Mouse (Mus musculus) gastrocnemius, adult 8-10 months (tissue): ENCODE measurements around the gene Wnt9b. TPM values are rescaled to one million over a fixed set of nuclear protein-coding genes. Genes with fewer than 3 reads are reported as not detected.

Experiments
- DNase-seq, 2 experiments: peaks; one replicate each; pipeline ENCODE4 v3.0.0; 2022; ENCODE audit warnings: low spot score in 2 of 2
- total RNA-seq, 4 experiments: library from RNA; stranded (reverse); gene quantifications; 2 replicates each; pipeline ENCODE4 v1.2.4; 2022

The Wnt9b gene
- total RNA-seq, 4 experiments from 2014 or later, result 0.19 TPM; not detected in 3

- DNase-seq, result no peak
Observed at GRCm38 (mm10) chr11:103732306-103732705, 17.3 kb downstream of the Wnt9b start.

- no peak for DNase-seq
Observed at GRCm38 (mm10) chr11:103731594-103731993, 18.0 kb downstream of the Wnt9b start.

DNA sequence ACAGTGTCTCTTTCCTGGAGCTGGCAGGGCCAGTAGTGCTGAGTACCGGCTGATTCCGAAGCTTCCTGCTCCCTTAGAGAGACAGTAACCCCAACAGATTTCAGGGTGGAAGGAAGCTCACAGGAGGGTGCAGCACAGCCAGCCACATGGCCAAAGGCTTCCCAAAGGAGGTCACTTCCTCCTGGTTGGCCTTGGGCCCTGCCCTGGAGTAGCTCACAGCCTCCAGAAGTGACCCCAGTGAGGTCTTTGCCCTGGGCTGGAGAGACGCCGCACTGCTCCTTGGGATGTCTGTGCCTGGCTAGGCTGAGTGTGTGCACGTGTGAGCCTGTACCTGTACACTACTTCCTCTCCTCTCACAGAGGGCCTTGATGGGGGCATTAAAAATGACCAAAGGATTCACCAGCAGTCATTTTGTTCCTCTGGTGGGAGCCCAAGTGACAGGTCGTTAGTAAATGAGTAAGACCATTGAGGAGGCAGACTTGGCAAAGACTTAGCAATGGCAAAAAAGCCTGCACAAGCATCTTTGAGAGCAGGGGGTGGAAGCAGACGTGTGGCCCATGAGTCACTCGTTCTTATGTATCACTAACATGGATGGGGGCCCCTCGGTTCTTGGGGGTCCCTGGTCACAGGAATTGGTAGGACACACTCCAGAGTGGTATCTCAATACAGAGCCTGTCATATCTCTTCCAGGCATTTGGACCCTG is 20.2 kb downstream of the Wnt9b start:
- DNase-seq, result no peak

DNA sequence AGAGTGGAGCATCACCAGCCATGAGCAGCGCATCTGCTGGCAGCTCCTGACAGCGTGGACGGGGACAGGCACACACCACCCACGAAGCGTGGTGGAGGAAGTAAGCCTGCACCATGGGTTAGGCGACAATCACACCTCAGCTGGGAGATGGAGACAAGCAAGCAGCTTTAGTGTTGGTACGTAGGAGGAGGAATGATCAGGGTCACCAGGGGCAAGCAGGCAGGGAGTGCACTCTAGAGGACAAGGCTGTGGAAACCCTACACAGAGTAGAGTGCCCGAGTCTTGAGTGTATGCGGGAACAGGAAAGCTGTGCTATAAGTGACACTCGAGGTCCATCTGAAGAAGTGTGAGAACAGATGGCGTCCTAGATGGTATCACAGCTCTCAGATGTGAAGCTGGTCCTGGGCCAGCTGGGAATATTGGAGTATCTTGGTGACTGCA is 25.3 kb downstream of the Wnt9b start:
- DNase-seq, result no peak

DNA sequence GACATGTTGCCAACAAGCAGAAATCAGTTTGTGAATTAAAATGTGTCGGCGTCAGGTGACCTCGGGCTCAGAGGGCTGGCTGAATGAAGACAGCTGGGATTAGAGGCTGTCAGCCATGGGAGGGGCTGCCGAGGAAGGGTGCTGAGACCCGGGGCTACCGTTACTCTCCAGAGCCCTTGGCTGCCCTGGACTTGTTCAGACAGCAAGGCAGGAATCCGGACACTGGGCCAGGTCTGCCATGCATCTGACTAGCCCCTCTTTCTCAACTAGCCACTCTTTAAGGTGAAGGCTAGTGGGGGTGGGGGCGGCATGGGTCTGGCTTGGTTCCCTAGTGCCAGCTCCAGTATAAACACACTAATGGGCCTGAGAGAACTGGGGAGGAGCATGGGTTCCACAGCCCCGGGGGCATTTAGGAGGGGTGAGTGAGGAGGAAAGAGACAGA is 27.6 kb downstream of the Wnt9b start:
- DNase-seq, result no peak

DNA sequence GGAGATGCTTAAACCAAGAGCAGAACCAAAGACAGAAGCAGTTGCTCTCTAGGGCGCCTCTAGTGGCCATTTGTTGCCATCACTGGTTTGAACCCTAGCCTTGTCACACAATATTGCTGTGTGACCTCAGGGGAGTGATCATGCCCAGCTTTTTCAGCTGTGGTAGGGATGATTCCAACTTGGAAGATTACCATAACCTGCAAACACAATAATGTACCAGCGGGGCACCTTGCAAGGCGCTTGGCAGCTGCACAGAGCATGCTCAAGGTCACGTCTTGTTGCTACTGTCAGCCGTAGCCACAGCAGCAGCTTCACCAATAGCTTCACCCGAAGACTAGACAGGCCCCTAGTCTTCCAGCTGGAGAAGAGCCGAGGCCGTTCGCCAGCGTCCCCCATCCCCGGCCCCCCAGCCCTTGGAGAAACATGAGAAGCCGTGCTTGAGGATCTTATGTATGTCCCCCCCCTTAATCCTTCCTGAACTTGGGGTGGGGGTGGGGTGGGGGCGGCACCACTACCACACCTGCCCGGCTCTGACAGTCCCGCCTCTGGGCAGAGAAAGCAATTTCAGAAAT is 28.1 kb downstream of the Wnt9b start:
- DNase-seq, result no peak

- DNase-seq, result no peak
Observed at GRCm38 (mm10) chr11:103719436-103719835, 30.2 kb downstream of the Wnt9b start.

DNA sequence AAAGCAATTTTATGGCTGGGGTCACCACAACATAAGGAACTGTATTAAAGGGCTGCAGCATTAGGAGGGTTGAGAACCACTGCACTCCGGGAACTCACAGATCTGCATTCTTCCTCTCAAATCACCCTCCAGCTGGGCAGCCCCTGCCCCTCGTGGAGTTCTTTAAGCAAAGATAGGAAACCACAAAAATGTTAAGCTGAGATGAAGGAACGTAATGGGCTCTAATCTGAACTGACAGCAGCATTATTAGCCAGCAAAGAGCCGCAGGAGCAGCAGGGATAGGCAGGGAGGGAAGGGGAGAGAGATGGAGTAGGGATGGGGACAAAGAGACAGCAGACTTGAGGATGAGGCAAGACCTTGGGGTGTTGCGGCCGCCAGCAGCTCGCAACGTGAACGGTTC is 32.6 kb downstream of the Wnt9b start:
- no peak for DNase-seq

DNA sequence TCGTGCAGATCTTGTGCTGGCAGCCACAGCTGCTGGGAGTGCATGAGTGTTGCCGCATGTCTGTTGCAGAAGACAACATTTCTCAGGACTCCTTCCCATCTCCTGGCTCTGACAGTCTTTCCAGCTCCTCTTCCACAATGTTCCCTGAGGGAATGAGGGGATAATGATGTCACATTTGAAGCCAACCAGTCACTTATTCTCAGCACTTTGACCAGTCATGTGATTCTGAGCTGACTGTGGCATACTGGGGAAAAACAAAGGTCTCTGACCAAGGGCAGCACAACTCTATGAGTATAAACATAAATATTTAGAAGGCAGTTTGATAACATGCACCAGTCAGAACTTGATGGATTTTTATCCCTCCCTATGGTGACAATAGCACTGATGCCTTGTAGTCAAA is 35.5 kb downstream of the Wnt9b start:
- no peak for DNase-seq

GRCm38 (mm10) chr11:103711851-103712587 is 37.6 kb downstream of the Wnt9b start:
- DNase-seq, result no peak

DNA sequence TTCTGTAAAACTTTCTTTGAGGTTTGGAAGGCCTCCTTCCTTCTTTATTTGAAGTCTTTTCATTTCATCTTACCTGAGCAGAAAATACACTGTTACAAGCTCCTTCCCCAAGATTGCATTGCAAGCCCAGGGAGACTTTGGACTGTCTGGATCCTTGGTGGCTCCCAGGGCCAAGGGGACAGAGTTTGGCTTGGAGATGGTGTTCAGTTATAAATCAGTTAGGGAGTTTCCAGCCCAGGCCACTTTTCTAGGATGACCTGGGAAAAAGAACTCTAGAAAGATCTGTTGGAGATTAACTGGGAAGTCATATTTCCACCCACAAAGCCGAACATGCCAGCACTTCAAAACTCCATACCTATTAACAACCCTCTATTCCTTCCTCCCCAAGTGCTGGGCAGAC is 39.6 kb downstream of the Wnt9b start:
- no peak for DNase-seq

DNA sequence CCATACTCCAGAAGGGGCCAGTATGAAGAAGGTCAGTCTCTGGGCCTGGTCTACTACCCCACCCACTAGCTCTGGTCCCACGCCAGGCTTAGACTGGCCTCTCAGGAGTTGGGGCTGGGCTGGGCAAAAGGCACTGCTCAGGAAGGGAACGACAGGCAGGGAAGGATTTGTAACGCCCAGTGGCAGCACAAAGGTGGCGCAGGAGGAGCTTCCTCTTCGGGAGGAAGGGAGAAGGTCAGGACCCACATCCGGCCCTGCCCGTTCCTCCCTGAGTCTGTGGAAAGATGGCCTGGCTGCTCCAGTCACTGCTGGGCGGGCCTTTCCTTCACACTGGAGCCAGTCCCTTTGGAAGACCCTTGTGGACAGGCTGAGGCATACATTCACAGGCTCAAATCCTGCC is 42.6 kb downstream of the Wnt9b start:
- DNase-seq, result peak in 1 of 2 experiments; percentile 11

GRCm38 (mm10) chr11:103698226-103698625 is 51.4 kb downstream of the Wnt9b start:
- DNase-seq, result no peak

- peak; percentile 81 to 82 for DNase-seq
Observed at GRCm38 (mm10) chr11:103697565-103698176, 52.0 kb downstream of the Wnt9b start, which contains the start of gene Gosr2. TSS of gene Gosr2 (minus strand) at chr11:103697898.

DNA sequence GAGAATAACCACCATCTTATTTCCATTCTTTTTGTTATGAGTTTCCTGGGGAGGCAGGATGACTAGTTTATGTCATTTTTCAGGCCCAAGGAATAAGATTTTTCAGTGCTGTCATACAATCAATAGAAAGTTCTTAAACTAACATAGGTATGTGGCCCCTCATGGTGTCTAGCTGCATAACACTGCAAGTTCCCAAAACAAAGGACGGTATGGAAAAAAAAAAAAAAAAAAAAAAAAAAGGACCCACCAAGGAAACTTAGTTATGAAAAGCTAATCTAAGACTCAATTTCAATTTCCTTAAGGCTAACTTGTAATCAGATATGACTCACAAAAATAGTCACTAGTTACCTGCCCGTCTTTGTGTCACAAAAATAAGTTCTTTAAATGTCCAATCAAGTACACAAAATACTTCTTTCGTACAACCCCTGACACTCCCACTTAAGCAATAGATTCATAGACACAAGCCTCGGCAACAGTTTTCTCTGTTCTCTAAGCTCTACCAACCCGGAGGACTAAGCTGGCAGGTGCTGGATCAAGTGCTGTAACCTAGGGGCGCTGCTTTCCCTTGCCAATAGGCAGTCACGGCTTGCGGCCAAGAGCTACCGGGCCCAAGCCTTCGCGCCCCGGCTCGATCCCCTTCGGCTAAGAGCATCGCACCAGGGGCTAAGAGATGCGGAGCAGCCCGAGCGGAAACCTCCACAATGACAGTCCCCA is 52.6 kb downstream of the Wnt9b start:
- DNase-seq, result no peak

DNA sequence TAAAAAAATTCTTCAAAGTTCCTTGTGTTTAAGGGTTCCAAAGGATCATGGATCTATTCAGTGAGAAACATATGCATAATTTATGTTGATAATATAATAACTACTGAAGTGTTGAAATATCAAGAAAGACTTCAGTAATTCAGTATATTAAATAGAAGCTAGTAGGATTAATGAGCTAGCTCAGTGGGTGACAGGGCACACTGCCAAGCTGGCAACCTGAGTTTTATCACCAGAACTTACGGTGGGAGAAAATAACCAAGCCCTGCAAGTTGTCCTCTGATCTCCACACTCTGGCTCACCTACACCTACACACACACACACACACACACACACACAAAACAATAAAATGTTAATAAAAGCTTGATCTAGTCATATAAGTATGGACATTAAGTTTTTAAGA is 56.4 kb downstream of the Wnt9b start:
- no peak for DNase-seq

- DNase-seq, result no peak
Observed at GRCm38 (mm10) chr11:103691036-103691435, 58.6 kb downstream of the Wnt9b start.

- no peak for DNase-seq
Observed at GRCm38 (mm10) chr11:103688980-103689378, 60.6 kb downstream of the Wnt9b start.

DNA sequence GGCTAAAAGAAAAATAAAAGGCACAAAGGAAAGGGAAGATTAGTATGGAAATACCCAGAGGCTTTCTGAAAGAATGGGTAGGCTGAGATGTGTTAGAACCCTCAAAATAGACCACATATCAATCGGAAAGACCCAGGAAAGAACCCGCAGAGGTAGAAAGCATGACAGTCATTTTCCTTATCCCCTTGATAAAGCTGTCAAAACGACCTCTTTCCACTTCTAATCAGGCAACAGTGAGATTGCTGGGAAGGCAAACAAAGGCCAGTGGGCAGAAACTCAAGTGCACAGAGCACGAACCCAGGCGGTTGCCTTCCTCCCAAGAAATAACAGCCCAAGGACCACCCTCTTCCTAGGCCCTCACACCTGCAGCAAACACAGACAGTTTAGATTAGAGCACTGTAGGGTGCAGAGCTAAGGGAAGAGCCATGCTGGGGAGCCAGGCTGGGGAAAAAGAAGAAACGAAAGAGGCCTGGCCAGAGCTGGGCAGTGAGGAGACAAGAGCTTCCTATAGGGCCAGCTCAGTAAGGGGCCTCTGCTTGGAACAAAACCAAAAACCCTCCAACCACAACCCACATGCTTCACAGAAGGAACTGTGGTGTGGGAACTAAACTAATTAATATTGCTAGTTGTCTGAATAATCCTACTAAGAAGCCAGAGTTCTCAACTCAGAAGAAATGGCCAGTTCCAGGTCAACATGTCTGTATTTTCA is 61.2 kb downstream of the Wnt9b start:
- no peak for DNase-seq

- DNase-seq, result no peak
Observed at GRCm38 (mm10) chr11:103686706-103687105, 62.9 kb downstream of the Wnt9b start.

GRCm38 (mm10) chr11:103685261-103685736 is 64.3 kb downstream of the Wnt9b start:
- no peak for DNase-seq
